8 mouse cellular contexts compared by ENCODE assay signal in genomic region chr3:38886061-38886821, GRCm38 (mm10). TPM values are rescaled to one million over a fixed set of nuclear protein-coding genes. Genes with fewer than 3 reads are reported as not detected.
DNase-seq lines count a peak whose midpoint lies in the region; ATAC-seq and TF ChIP-seq lines count a peak whose summit lies in the region.

No protein-coding gene starts in this region.

- peak overlapping the region; percentile 76 for H3ac ChIP-seq in myocyte (ENCODE audit: control insufficient read depth, insufficient read length)

- H3K9ac ChIP-seq in ES-E14 (ENCODE audit: insufficient read depth, low read depth, low read length, poor library complexity, severe bottlenecking) = no peak overlapping the region
- H3K9ac ChIP-seq in heart, embryonic 16.5 days (ENCODE audit: low read length) = peak overlapping the region; percentile 83

- in situ Hi-C loops in ES-E14 (cut with MboI; ENCODE audit: low sequenced_read_pairs in 2 of 2, unreplicated experiment in 2 of 2) = loop anchor here (10.0 to 25.0 kb wide), 4 partner anchors 819 to 1501 kb away; no protein-coding TSS in a partner anchor

- ATAC-seq in heart, embryonic 16.5 days (replicated peaks; ENCODE audit: extremely low read depth, insufficient read depth, low FRiP score) = peak; percentile 24

- TF ChIP-seq POLR2A in embryonic fibroblast, embryonic 13.5 days (IDR thresholded peaks at IDR 0.05; ENCODE audit: low read depth, low read length) = no peak
- TF ChIP-seq POLR2A in myocyte (IDR thresholded peaks at IDR 0.05; ENCODE audit: insufficient read length, low read depth) = no peak

- peak overlapping the region; percentile 65 to 81 for H3K4me3 ChIP-seq in ES-E14 (ENCODE audit: insufficient read depth in 1 of 2, low read depth in 1 of 2, low read length in 2 of 2, poor library complexity in 1 of 2, severe bottlenecking in 1 of 2)
- peak overlapping the region; percentile 75 for H3K4me3 ChIP-seq in embryonic fibroblast, embryonic 13.5 days (ENCODE audit: insufficient read depth, low read length)
- H3K4me3 ChIP-seq in heart, embryonic 16.5 days (ENCODE audit: low read length) = peak overlapping the region; percentile 88
- peak overlapping the region; percentile 54 for H3K4me3 ChIP-seq in myocyte

- H3K4me2 ChIP-seq in heart, embryonic 16.5 days (ENCODE audit: low read depth, low read length) = peak overlapping the region; percentile 90
- peak overlapping the region; percentile 99 for H3K4me2 ChIP-seq in myocyte (ENCODE audit: low read depth)

- no peak for TF ChIP-seq CTCF in embryonic fibroblast, embryonic 13.5 days (IDR thresholded peaks at IDR 0.05; ENCODE audit: borderline replicate concordance, insufficient read depth, low read length)

- H3K36me3 ChIP-seq in ES-E14 (ENCODE audit: control insufficient read depth, insufficient read depth, low read length, poor library complexity, severe bottlenecking) (no peaks in the 10 kb centered on the region), myocyte (ENCODE audit: control insufficient read depth, insufficient read depth) (no peaks in the 10 kb centered on the region)
- H3K36me3 ChIP-seq in heart, embryonic 16.5 days (ENCODE audit: control insufficient read depth, insufficient read depth) = peaks cover 14% of the 10 kb centered on the region

- under 1% methylated on average over 59 of the region's 60 CpGs for WGBS in heart, embryonic 16.5 days

- H3K27me3 ChIP-seq in heart, embryonic 16.5 days (ENCODE audit: control insufficient read depth, insufficient read depth, low read length) = no peaks in the 10 kb centered on the region; the same call in 1 of the 2 replicates
- H3K27me3 ChIP-seq in myocyte (ENCODE audit: control insufficient read depth, insufficient read depth, insufficient read length) = peaks cover 8% of the 10 kb centered on the region

- no peaks in the 10 kb centered on the region for H3K9me3 ChIP-seq in ES-E14 (ENCODE audit: control insufficient read depth, insufficient read depth, low read depth, low read length)
- no peaks in the 10 kb centered on the region for H3K9me3 ChIP-seq in heart, embryonic 16.5 days (replicated peaks; ENCODE audit: control insufficient read depth, low read length)

- peaks cover 0 to 4% of the 10 kb centered on the region in 2 experiments; a peak in 1 of 4 replicates for H3K4me1 ChIP-seq in ES-E14 (ENCODE audit: control insufficient read depth in 2 of 2, insufficient read depth in 2 of 2, low read length in 2 of 2, poor library complexity in 1 of 2)
- H3K4me1 ChIP-seq in embryonic fibroblast, embryonic 13.5 days (ENCODE audit: control insufficient read depth, insufficient read depth, low read length) = no peaks in the 10 kb centered on the region
- H3K4me1 ChIP-seq in heart, embryonic 16.5 days (ENCODE audit: control insufficient read depth, insufficient read depth, low read length) = peaks cover 13% of the 10 kb centered on the region

- DNase-seq in kidney, adult 11 months = peak; percentile 3
- no peak for DNase-seq in kidney, adult 8-10 months
- no peak for DNase-seq in ES-E14 (ENCODE audit: low read depth, low spot score)
- peak; percentile 59 to 72 for DNase-seq in kidney, postnatal 4 days
- DNase-seq in layer of hippocampus, adult 8-10 months (ENCODE audit: low spot score in 2 of 2) = no peak

- no peaks in the 10 kb centered on the region for H3K79me2 ChIP-seq in myocyte (ENCODE audit: control insufficient read depth, insufficient read depth)

- no peak overlapping the region for H3K27ac ChIP-seq in ES-E14 (ENCODE audit: insufficient read depth, low read depth, low read length, poor library complexity, severe bottlenecking)
- peak overlapping the region; percentile 66 for H3K27ac ChIP-seq in embryonic fibroblast, embryonic 13.5 days (ENCODE audit: insufficient read depth, low read length)
- H3K27ac ChIP-seq in heart, embryonic 16.5 days (ENCODE audit: low read length) = peak overlapping the region; percentile 95

TF ChIP-seq in ES-E14, 5 proteins besides CTCF, POLR2A, EP300 and RAD21:
- TF ChIP-seq MAFK (IDR thresholded peaks at IDR 0.05; ENCODE audit: insufficient read depth, low read depth, low read length) = no peak
- no peak for TF ChIP-seq ZC3H11A (IDR thresholded peaks at IDR 0.05; ENCODE audit: borderline replicate concordance, low read depth, low read length)
- no peak for TF ChIP-seq ZNF384 (IDR thresholded peaks at IDR 0.05; ENCODE audit: low read depth, low read length)
- TF ChIP-seq HCFC1 (IDR thresholded peaks at IDR 0.05; ENCODE audit: borderline replicate concordance, insufficient read depth, low read length) = no peak
- TF ChIP-seq CHD2 (IDR thresholded peaks at IDR 0.05; ENCODE audit: low read depth, low read length) = no peak

TF ChIP-seq in myocyte, 11 proteins besides CTCF, POLR2A, EP300 and RAD21:
- TF ChIP-seq MYOD1 (IDR thresholded peaks at IDR 0.05; ENCODE audit: control insufficient read depth in 1 of 3, insufficient read length in 2 of 3, low read depth in 2 of 3) (no peak), REST (IDR thresholded peaks at IDR 0.05; ENCODE audit: insufficient read depth, insufficient read length) (no peak), MAX (IDR thresholded peaks at IDR 0.05; ENCODE audit: low read depth) (no peak), SRF (IDR thresholded peaks at IDR 0.05; ENCODE audit: control insufficient read depth, insufficient read length, low read depth) (no peak)

RNA-seq across cellular contexts. Expression of gene Fat4, which starts 0.5 kb away (rescaled TPM):
- total RNA-seq in ES-E14 (2012; rRNA removed) = 0.21 and 0.94 TPM in 2 replicates
- 35.1 and 67.9 TPM in 2 replicates for polyA plus RNA-seq in embryonic fibroblast, embryonic 13.5 days (2011; ENCODE audit: insufficient read length, low read depth, missing spikeins)
- polyA plus RNA-seq in heart, embryonic 16.5 days (2015; fragmentation: Nextera tagmentation; extraction: Ambion mirVana) = 2.0 and 2.1 TPM in 2 replicates
- polyA plus RNA-seq in myocyte (2012; fragmentation: generic; extraction: Trizol) = 0.24 TPM
- total RNA-seq in layer of hippocampus, adult 8-10 months (2022) = 10 to 100 TPM; 23.2 to 30.8 (median 25.9) TPM

Comparison
In these comparisons a context has a peak if more than half of its experiments do, and no peak if none do; other contexts are left out.
1. DNase-seq: peak in kidney, adult 11 months (single experiment) and kidney, postnatal 4 days (2 of 2); none in kidney, adult 8-10 months (0 of 2), ES-E14 (single experiment) and layer of hippocampus, adult 8-10 months (0 of 2).
2. RNA of gene Fat4, which starts 0.5 kb away (polyA plus RNA-seq): 35.1 to 67.9 TPM in embryonic fibroblast, embryonic 13.5 days; 2.0 to 2.1 TPM in heart, embryonic 16.5 days and 0.24 TPM in myocyte (single experiment); every median in the first group is over 10 times any median in the second.
3. Peak in every context shown above with its lines, with median percentiles within 50 percentile points of each other: H3K4me3 ChIP-seq.